Mouse (Mus musculus): Measurements from ENCODE around the gene Tmod1. TPM values are rescaled to one million over a fixed set of nuclear protein-coding genes. Genes with fewer than 3 reads are reported as not detected.
A peak's percentile ranks its signal among the peaks of the same experiment; 100 is the strongest.

Gene Tmod1
- polyA plus RNA-seq, 1 experiment from 2014 or later, result 2.0 TPM

GRCm38 (mm10) chr4:46048418-46048817, 9.7 kb downstream of the Tmod1 start:
- TF ChIP-seq CTCF (IDR thresholded peaks at IDR 0.05; ENCODE audit: low read depth), result no peak
- H3K36me3 ChIP-seq (ENCODE audit: insufficient read depth), result no peaks in the 10 kb centered on the region
- no peak for DNase-seq
- no peaks in the 10 kb centered on the region for H3K4me1 ChIP-seq (ENCODE audit: insufficient read depth)
- no peak for ATAC-seq (ENCODE audit: insufficient read depth)
- no peak overlapping the region for H3K4me3 ChIP-seq (ENCODE audit: low read depth, low read length)
- H3K27ac ChIP-seq (ENCODE audit: low read depth), result no peak overlapping the region
- no peaks in the 10 kb centered on the region for H3K9me3 ChIP-seq (ENCODE audit: low read depth, low read length)
- 82% methylated on average over 7 of the region's 7 CpGs for WGBS
- no peaks in the 10 kb centered on the region for H3K27me3 ChIP-seq (ENCODE audit: insufficient read depth, low read length)
- no peak overlapping the region for H3K9ac ChIP-seq
- H3K4me2 ChIP-seq, result no peak overlapping the region

- H3K4me3 ChIP-seq (ENCODE audit: low read depth, low read length), result no peak overlapping the region
- no peak overlapping the region for H3K9ac ChIP-seq
- ATAC-seq (ENCODE audit: insufficient read depth) (no peak), DNase-seq (no peak)
- 85% methylated on average over 9 of the region's 9 CpGs for WGBS
- no peaks in the 10 kb centered on the region for H3K9me3 ChIP-seq (ENCODE audit: low read depth, low read length)
- no peaks in the 10 kb centered on the region for H3K36me3 ChIP-seq (ENCODE audit: insufficient read depth)
- no peaks in the 10 kb centered on the region for H3K27me3 ChIP-seq (ENCODE audit: insufficient read depth, low read length)
- H3K27ac ChIP-seq (ENCODE audit: low read depth), result no peak overlapping the region
- no peak overlapping the region for H3K4me2 ChIP-seq
- TF ChIP-seq CTCF (IDR thresholded peaks at IDR 0.05; ENCODE audit: low read depth), result no peak
- no peaks in the 10 kb centered on the region for H3K4me1 ChIP-seq (ENCODE audit: insufficient read depth)
These were observed 14.8 kb downstream of the Tmod1 start for GRCm38 (mm10) chr4:46053323-46054107.

- no peak for TF ChIP-seq CTCF (IDR thresholded peaks at IDR 0.05; ENCODE audit: low read depth)
- H3K4me2 ChIP-seq, result no peak overlapping the region
- H3K9ac ChIP-seq, result no peak overlapping the region
- no peaks in the 10 kb centered on the region for H3K9me3 ChIP-seq (ENCODE audit: low read depth, low read length)
- ATAC-seq (ENCODE audit: insufficient read depth) (no peak), DNase-seq (no peak)
- no peaks in the 10 kb centered on the region for H3K27me3 ChIP-seq (ENCODE audit: insufficient read depth, low read length)
- H3K27ac ChIP-seq (ENCODE audit: low read depth), result no peak overlapping the region
- H3K36me3 ChIP-seq (ENCODE audit: insufficient read depth), result no peaks in the 10 kb centered on the region
- no peaks in the 10 kb centered on the region for H3K4me1 ChIP-seq (ENCODE audit: insufficient read depth)
- no peak overlapping the region for H3K4me3 ChIP-seq (ENCODE audit: low read depth, low read length)
- WGBS, result 77% methylated on average over 5 of the region's 5 CpGs
These were observed 17.4 kb downstream of the Tmod1 start for GRCm38 (mm10) chr4:46056163-46056562.

- DNase-seq, result no peak
- Histone ChIP-seq H3K4me2 (no peak overlapping the region), H3K27me3 (ENCODE audit: insufficient read depth, low read length) (no peaks in the 10 kb centered on the region), H3K9me3 (ENCODE audit: low read depth, low read length) (no peaks in the 10 kb centered on the region), H3K9ac (no peak overlapping the region), H3K4me3 (ENCODE audit: low read depth, low read length) (no peak overlapping the region), H3K4me1 (ENCODE audit: insufficient read depth) (no peaks in the 10 kb centered on the region), H3K27ac (ENCODE audit: low read depth) (no peak overlapping the region), H3K36me3 (ENCODE audit: insufficient read depth) (no peaks in the 10 kb centered on the region)
- no peak for TF ChIP-seq CTCF (IDR thresholded peaks at IDR 0.05; ENCODE audit: low read depth)
- no peak for ATAC-seq (ENCODE audit: insufficient read depth)
- WGBS, result 88% methylated on average over 12 of the region's 12 CpGs
These were observed 22.7 kb downstream of the Tmod1 start for GRCm38 (mm10) chr4:46061259-46061962.

GRCm38 (mm10) chr4:46063841-46064240, 25.1 kb downstream of the Tmod1 start:
- 74% methylated on average over 4 of the region's 4 CpGs for WGBS
- Histone ChIP-seq H3K9ac (no peak overlapping the region), H3K4me1 (ENCODE audit: insufficient read depth) (no peaks in the 10 kb centered on the region)

GRCm38 (mm10) chr4:46064263-46064662, 25.5 kb downstream of the Tmod1 start:
- H3K27ac ChIP-seq (ENCODE audit: low read depth), result 0 out of 2 replicates have a peak overlapping the region, but pooled peaks have one; percentile 40
- ATAC-seq (ENCODE audit: insufficient read depth), result no peak
- H3K9ac ChIP-seq, result no peak overlapping the region
- H3K36me3 ChIP-seq (ENCODE audit: insufficient read depth), result no peaks in the 10 kb centered on the region
- H3K9me3 ChIP-seq (ENCODE audit: low read depth, low read length), result no peaks in the 10 kb centered on the region
- H3K4me1 ChIP-seq (ENCODE audit: insufficient read depth), result no peaks in the 10 kb centered on the region
- no peak for DNase-seq
- H3K4me2 ChIP-seq, result no peak overlapping the region
- H3K27me3 ChIP-seq (ENCODE audit: insufficient read depth, low read length), result no peaks in the 10 kb centered on the region
- 35% methylated on average over 8 of the region's 8 CpGs for WGBS
- H3K4me3 ChIP-seq (ENCODE audit: low read depth, low read length), result no peak overlapping the region
- no peak for TF ChIP-seq CTCF (IDR thresholded peaks at IDR 0.05; ENCODE audit: low read depth)

More at GRCm38 (mm10) chr4:46063841-46064240, 25.1 kb downstream of the Tmod1 start:
- TF ChIP-seq CTCF (IDR thresholded peaks at IDR 0.05; ENCODE audit: low read depth), result no peak
- no peaks in the 10 kb centered on the region for H3K36me3 ChIP-seq (ENCODE audit: insufficient read depth)
- no peaks in the 10 kb centered on the region for H3K27me3 ChIP-seq (ENCODE audit: insufficient read depth, low read length)
- no peaks in the 10 kb centered on the region for H3K9me3 ChIP-seq (ENCODE audit: low read depth, low read length)
- ATAC-seq (ENCODE audit: insufficient read depth), result no peak
- no peak overlapping the region for H3K4me2 ChIP-seq
- DNase-seq, result no peak
- H3K27ac ChIP-seq (ENCODE audit: low read depth), result no peak overlapping the region
- no peak overlapping the region for H3K4me3 ChIP-seq (ENCODE audit: low read depth, low read length)

GRCm38 (mm10) chr4:46064961-46065360, 26.2 kb downstream of the Tmod1 start:
- Histone ChIP-seq H3K36me3 (ENCODE audit: insufficient read depth) (no peaks in the 10 kb centered on the region), H3K27ac (ENCODE audit: low read depth) (peak overlapping the region; percentile 40; the same call in 1 of the 2 replicates), H3K4me3 (ENCODE audit: low read depth, low read length) (no peak overlapping the region), H3K4me1 (ENCODE audit: insufficient read depth) (no peaks in the 10 kb centered on the region), H3K4me2 (no peak overlapping the region), H3K9me3 (ENCODE audit: low read depth, low read length) (no peaks in the 10 kb centered on the region), H3K9ac (no peak overlapping the region), H3K27me3 (ENCODE audit: insufficient read depth, low read length) (no peaks in the 10 kb centered on the region)
- 70% methylated on average over 3 of the region's 3 CpGs for WGBS
- ATAC-seq (ENCODE audit: insufficient read depth) (peak; percentile 31; the same call in 1 of the 2 replicates), DNase-seq (peak; percentile 34)
- TF ChIP-seq CTCF (IDR thresholded peaks at IDR 0.05; ENCODE audit: low read depth), result no peak
